Mouse (Mus musculus): Measurements from ENCODE around the gene Pdp2. TPM values are rescaled to one million over a fixed set of nuclear protein-coding genes. Genes with fewer than 3 reads are reported as not detected.
A peak's percentile ranks its signal among the peaks of the same experiment; 100 is the strongest.
"Not testable (repeated sequence)": the region's sequence is repeated elsewhere in the genome, so short reads cannot be mapped to it uniquely, and the experiment has no call there.

The Pdp2 gene
- polyA plus RNA-seq, 1 experiment from 2014 or later: 18.2 TPM

DNA sequence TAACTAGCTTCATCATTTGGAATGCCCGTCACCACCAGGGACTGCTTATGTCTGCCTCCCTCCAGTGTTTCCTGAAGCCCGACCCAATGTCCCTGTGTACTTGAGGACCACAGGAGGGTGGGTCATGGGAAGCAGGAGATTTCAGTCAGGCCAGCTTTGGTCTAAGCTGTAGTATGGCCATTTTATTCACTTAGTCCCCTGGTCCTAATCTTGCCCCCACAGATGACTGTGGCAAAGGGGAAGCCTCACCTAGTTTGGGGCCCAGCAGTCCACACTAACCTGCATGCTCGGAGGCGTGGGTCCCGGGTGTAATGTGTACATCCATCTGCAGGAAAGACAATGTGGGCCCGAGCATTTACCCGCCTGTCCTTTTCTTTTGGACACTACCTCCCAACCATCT is 49.0 kb downstream of the Pdp2 start:
- Histone ChIP-seq H3K27ac (ENCODE audit: low read length) (no peak overlapping the region), H3K27me3 (replicated peaks; ENCODE audit: control insufficient read depth, insufficient read depth, low read length) (no peaks in the 10 kb centered on the region), H3K9ac (ENCODE audit: low read depth, low read length) (peak overlapping the region; percentile 83), H3K36me3 (ENCODE audit: control insufficient read depth, insufficient read depth, low read length) (no peaks in the 10 kb centered on the region), H3K4me1 (ENCODE audit: control insufficient read depth, insufficient read depth, low read length) (peaks cover 18% of the 10 kb centered on the region), H3K4me2 (ENCODE audit: low read depth, low read length) (peak overlapping the region; percentile 94), H3K4me3 (ENCODE audit: low read length) (peak overlapping the region; percentile 84), H3K9me3 (ENCODE audit: control insufficient read depth, low read length) (no peaks in the 10 kb centered on the region)
- WGBS: 77% methylated on average over 7 of the region's 7 CpGs
- ATAC-seq: no peak

DNA sequence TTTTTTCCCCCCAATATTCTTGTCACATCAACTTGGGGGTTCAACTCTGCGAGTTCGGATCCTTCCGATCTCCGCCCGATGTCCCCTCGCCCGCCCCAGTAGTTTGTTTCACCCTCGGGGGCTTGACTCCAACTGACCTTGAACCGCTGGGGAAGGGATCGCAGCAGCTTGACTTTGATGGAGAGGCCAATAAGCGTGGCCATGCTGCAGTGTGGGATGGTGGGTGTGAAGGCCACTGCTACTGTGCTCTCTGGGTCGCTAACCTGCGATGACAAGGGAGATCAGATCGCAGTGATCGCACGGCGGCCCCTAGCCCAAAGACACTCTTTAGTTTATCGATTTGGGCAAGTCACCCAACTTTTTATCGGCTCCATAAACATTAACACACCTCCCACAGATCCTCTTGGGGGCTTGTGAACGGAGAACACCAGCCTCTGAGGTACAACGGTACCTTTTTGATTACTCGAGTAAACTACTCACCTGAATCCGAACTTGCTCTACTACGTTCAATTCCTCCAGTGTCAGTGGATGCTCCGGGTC is 49.6 kb downstream of the Pdp2 start:
- ATAC-seq: no peak
- 7% methylated on average over 25 of the region's 25 CpGs for WGBS
- Histone ChIP-seq H3K9ac (ENCODE audit: low read depth, low read length) (peak overlapping the region; percentile 83), H3K9me3 (ENCODE audit: control insufficient read depth, low read length) (no peaks in the 10 kb centered on the region), H3K36me3 (ENCODE audit: control insufficient read depth, insufficient read depth, low read length) (no peaks in the 10 kb centered on the region), H3K27ac (ENCODE audit: low read length) (peak overlapping the region; percentile 28; the same call in 1 of the 2 replicates), H3K27me3 (replicated peaks; ENCODE audit: control insufficient read depth, insufficient read depth, low read length) (no peaks in the 10 kb centered on the region), H3K4me2 (ENCODE audit: low read depth, low read length) (peak overlapping the region; percentile 94), H3K4me3 (ENCODE audit: low read length) (peak overlapping the region; percentile 84), H3K4me1 (ENCODE audit: control insufficient read depth, insufficient read depth, low read length) (peaks cover 18% of the 10 kb centered on the region)

DNA sequence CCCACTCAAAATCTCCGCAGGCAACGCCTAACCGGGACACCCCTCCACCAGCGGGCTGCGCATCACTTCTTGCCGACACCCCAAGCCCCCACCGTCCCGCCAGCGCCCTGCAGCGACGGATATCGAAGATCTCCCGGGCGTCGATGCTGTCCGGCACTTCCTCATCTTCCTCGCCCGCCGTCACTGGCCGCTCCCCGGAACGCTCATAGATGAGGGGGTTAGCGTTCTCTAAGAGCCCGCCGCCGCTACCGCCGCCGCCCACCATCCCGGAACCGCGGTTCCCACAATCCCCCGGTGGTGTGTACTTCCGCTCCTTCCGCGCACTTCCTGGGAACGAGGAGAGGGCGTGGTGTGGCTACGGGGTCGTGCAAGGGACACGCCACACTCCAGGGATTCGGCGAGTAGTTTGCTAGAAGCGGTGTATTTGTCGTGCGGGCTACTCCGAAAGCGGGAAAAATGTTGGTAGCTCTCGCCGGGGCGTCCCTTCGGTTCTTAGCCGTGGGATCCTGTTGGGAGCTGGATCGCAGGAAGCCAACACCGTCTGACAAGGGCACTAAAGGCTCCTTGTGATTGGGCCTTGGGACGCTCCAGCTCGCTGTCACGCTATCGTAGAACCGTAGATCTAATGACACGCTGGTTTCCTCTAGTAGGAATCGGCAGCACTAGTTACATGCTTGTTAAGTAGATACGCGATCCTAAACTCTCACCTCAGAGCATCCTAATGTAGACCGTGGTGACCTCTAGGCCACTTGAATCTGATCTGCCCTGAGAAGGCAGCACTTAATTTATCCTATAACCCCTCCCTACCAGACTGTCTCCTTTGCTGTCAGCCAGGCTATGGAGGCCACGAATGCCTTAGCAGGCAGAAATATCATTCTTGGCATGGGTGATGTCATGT is 50.4 kb downstream of the Pdp2 start, which contains the start of gene Ciao2b:
Ciao2b (minus strand) TSS at position 540 of the 898 bp plus-strand sequence.
- peak within 1 kb of the TSS; percentile 73 for H3K27ac ChIP-seq (ENCODE audit: low read length)
- H3K4me1 ChIP-seq (ENCODE audit: control insufficient read depth, insufficient read depth, low read length): peaks cover 18% of the 10 kb centered on the region
- H3K4me3 ChIP-seq (ENCODE audit: low read length): peak within 1 kb of the TSS; percentile 84
- no peaks in the 10 kb centered on the region for H3K36me3 ChIP-seq (ENCODE audit: control insufficient read depth, insufficient read depth, low read length)
- WGBS: under 1% methylated on average over 66 of the region's 66 CpGs
- H3K9ac ChIP-seq (ENCODE audit: low read depth, low read length): peak within 1 kb of the TSS; percentile 83
- H3K9me3 ChIP-seq (ENCODE audit: control insufficient read depth, low read length): no peaks in the 10 kb centered on the region
- peak; percentile 97 for ATAC-seq
- H3K27me3 ChIP-seq (replicated peaks; ENCODE audit: control insufficient read depth, insufficient read depth, low read length): no peaks in the 10 kb centered on the region
- peak within 1 kb of the TSS; percentile 94 for H3K4me2 ChIP-seq (ENCODE audit: low read depth, low read length)

DNA sequence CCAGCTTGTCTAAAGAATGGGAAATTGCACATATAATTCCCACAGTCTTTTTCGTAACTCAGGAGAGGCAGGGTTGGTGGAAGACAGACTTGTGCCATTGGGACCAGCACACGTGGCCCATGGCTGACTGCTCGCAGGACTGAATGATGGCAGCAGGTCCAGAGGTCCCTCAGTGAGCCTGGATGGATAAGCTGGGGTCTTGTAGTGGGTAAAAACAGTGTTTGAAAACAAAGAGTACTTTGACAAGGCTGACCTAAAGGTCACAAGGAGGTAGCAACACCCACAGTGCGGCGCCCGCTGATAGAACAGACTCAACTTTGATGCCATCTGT is 51.0 kb downstream of the Pdp2 start:
- peak overlapping the region; percentile 94 for H3K4me2 ChIP-seq (ENCODE audit: low read depth, low read length)
- WGBS: 80% methylated on average over 6 of the region's 6 CpGs
- peak; percentile 13 for ATAC-seq
- H3K27ac ChIP-seq (ENCODE audit: low read length): peak overlapping the region; percentile 73
- H3K9ac ChIP-seq (ENCODE audit: low read depth, low read length): peak overlapping the region; percentile 83
- H3K36me3 ChIP-seq (ENCODE audit: control insufficient read depth, insufficient read depth, low read length): no peaks in the 10 kb centered on the region
- H3K27me3 ChIP-seq (replicated peaks; ENCODE audit: control insufficient read depth, insufficient read depth, low read length): no peaks in the 10 kb centered on the region
- no peaks in the 10 kb centered on the region for H3K9me3 ChIP-seq (ENCODE audit: control insufficient read depth, low read length)
- peak overlapping the region; percentile 84 for H3K4me3 ChIP-seq (ENCODE audit: low read length)
- peaks cover 18% of the 10 kb centered on the region for H3K4me1 ChIP-seq (ENCODE audit: control insufficient read depth, insufficient read depth, low read length)

DNA sequence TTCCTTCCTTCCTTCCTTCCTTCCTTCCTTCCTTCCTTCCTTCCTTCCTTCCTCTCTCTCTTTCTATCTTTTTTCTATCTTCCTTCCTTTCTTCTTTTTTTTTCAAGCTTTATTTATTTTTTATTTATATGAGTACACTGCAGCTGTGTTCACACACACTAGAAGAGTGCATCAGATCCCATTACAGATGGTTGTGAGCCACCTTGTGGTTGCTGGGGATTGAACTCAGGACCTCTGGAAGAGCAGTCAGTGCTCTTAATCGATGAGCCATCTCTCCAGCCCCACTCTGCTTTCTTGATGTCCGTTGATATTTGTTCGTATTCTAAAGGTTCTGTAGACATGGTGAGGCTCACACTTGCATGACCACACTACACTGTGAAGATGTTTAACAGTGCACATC is 52.9 kb downstream of the Pdp2 start:
- H3K4me2 ChIP-seq (ENCODE audit: low read depth, low read length); H3K9ac ChIP-seq (ENCODE audit: low read depth, low read length); H3K4me3 ChIP-seq (ENCODE audit: low read length); H3K9me3 ChIP-seq (ENCODE audit: control insufficient read depth, low read length); ATAC-seq; H3K27ac ChIP-seq (ENCODE audit: low read length); H3K27me3 ChIP-seq (replicated peaks; ENCODE audit: control insufficient read depth, insufficient read depth, low read length); H3K36me3 ChIP-seq (ENCODE audit: control insufficient read depth, insufficient read depth, low read length): not testable (repeated sequence)
- peaks cover 18% of the 10 kb centered on the region for H3K4me1 ChIP-seq (ENCODE audit: control insufficient read depth, insufficient read depth, low read length)
- 75% methylated on average over 3 of the region's 3 CpGs for WGBS

Other genes with a start within 250 kb of the Pdp2 start
- gene Cmtm4, start 195.6 kb upstream of the Pdp2 start, polyA plus RNA-seq (2015; fragmentation: Nextera tagmentation; extraction: Ambion mirVana): 4.2 and 5.1 TPM in 2 replicates
- 38.7 and 39.7 TPM in 2 replicates for gene Dync1li2, start 148.4 kb upstream of the Pdp2 start, polyA plus RNA-seq (2015; fragmentation: Nextera tagmentation; extraction: Ambion mirVana)
- 0.07 and 0.21 TPM in 2 replicates for gene Terb1, start 81.5 kb upstream of the Pdp2 start, polyA plus RNA-seq (2015; fragmentation: Nextera tagmentation; extraction: Ambion mirVana)
- 61.2 and 71.3 TPM in 2 replicates for gene Nae1, start 56.8 kb upstream of the Pdp2 start, polyA plus RNA-seq (2015; fragmentation: Nextera tagmentation; extraction: Ambion mirVana)
- gene Car7, start 56.8 kb upstream of the Pdp2 start, polyA plus RNA-seq (2015; fragmentation: Nextera tagmentation; extraction: Ambion mirVana): 1.2 and 1.4 TPM in 2 replicates
- gene Cdh16, start 32.9 kb downstream of the Pdp2 start, polyA plus RNA-seq (2015; fragmentation: Nextera tagmentation; extraction: Ambion mirVana): 0.31 and 0.36 TPM in 2 replicates
- gene Rrad, start 39.9 kb downstream of the Pdp2 start, polyA plus RNA-seq (2015; fragmentation: Nextera tagmentation; extraction: Ambion mirVana): 4.6 and 5.2 TPM in 2 replicates
- 93.6 and 94.9 TPM in 2 replicates for gene Ciao2b, start 50.5 kb downstream of the Pdp2 start, polyA plus RNA-seq (2015; fragmentation: Nextera tagmentation; extraction: Ambion mirVana)
- 8.0 and 8.7 TPM in 2 replicates for gene Ces2a, start 142.6 kb downstream of the Pdp2 start, polyA plus RNA-seq (2015; fragmentation: Nextera tagmentation; extraction: Ambion mirVana)
- gene Ces2b, start 240.1 kb downstream of the Pdp2 start, polyA plus RNA-seq (2015; fragmentation: Nextera tagmentation; extraction: Ambion mirVana): 0.92 and 0.95 TPM in 2 replicates